Mouse (Mus musculus) forebrain, embryonic 13.5 days (tissue): ENCODE measurements around the gene Arih2. TPM values are rescaled to one million over a fixed set of nuclear protein-coding genes. Genes with fewer than 3 reads are reported as not detected.

Experiments used
- ATAC-seq: fragments of 200-750 bp; cut with Nextera tagmentation; 2 replicates; pipeline ENCODE4 v1.8.0; 2017
- H3K27ac ChIP-seq: fragments of 300-500 bp; sonication (generic); 2 replicates; pipeline ENCODE4 v1.5.1; 2015; ENCODE audit warnings: inconsistent platforms, mild to moderate bottlenecking, moderate library complexity
- H3K27me3 ChIP-seq: fragments of 300-500 bp; sonication (generic); 2 replicates; pipeline ENCODE4 v1.6.1; 2015; ENCODE audit warnings: mild to moderate bottlenecking, inconsistent platforms
- H3K36me3 ChIP-seq: fragments of 300-500 bp; sonication (generic); 2 replicates; pipeline ENCODE4 v1.6.1; 2015; ENCODE audit warnings: mild to moderate bottlenecking, inconsistent platforms; ENCODE audit not compliant: poor library complexity, severe bottlenecking
- H3K4me1 ChIP-seq: fragments of 300-500 bp; sonication (generic); 2 replicates; pipeline ENCODE4 v1.6.1; 2015; ENCODE audit warnings: inconsistent platforms
- H3K4me2 ChIP-seq: fragments of 300-500 bp; sonication (generic); 2 replicates; pipeline ENCODE4 v1.6.1; 2015; ENCODE audit warnings: inconsistent platforms, mild to moderate bottlenecking, moderate library complexity
- H3K4me3 ChIP-seq: fragments of 300-500 bp; sonication (generic); 2 replicates; pipeline ENCODE4 v1.5.1; 2015; ENCODE audit warnings: mild to moderate bottlenecking, inconsistent platforms
- H3K9ac ChIP-seq: fragments of 300-500 bp; sonication (generic); 2 replicates; pipeline ENCODE4 v1.6.1; 2015; ENCODE audit warnings: mild to moderate bottlenecking, inconsistent platforms
- H3K9me3 ChIP-seq: fragments of 300-500 bp; sonication (generic); replicated peaks from 2 replicates; pipeline ENCODE4 v1.6.1; 2016; ENCODE audit warnings: inconsistent platforms
- WGBS: fragments of 180-500 bp; shearing (Covaris S2); methylation state at CpG from one replicate; pipeline ENCODE4 v1.1.7; 2015; 5-methylcytosine and 5-hydroxymethylcytosine counted together
- polyA plus RNA-seq: library from polyadenylated mRNA; unstranded; fragments of >200 nt; fragmentation: Nextera tagmentation; extraction: Ambion mirVana; gene quantifications from 2 replicates; pipeline ENCODE4 v1.2.1, GENCODE M21; 2015

The Arih2 gene
- polyA plus RNA-seq, 1 experiment from 2014 or later: 55.9 TPM

DNA sequence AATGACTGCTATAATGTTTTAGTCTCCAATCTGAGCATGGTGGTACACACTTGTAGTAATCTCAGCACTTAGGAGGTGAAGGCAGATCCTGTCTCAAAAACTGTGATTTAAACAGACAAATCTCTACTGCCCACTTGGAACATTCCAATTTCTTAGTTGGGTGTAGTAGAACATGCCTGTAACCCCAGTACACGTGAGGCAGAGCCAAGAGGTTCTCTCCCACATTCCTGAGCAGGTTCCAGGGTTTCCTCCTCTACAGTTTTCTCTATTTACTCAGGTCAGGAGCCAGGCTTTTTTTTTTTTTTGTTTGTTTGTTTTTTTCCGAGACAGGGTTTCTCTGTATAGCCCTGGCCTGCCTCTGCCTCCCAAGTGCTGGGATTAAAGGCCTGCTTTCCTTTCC, 49.2 kb downstream of the Arih2 start:
- H3K4me3 ChIP-seq: no peak overlapping the region
- WGBS: 69% methylated on average over 2 of the region's 2 CpGs
- H3K4me2 ChIP-seq: no peak overlapping the region
- no peak overlapping the region for H3K27ac ChIP-seq
- H3K36me3 ChIP-seq: peaks cover 28% of the 10 kb centered on the region
- H3K9ac ChIP-seq: no peak overlapping the region
- ATAC-seq: no peak
- H3K9me3 ChIP-seq: no peaks in the 10 kb centered on the region
- H3K4me1 ChIP-seq: peaks cover 13% of the 10 kb centered on the region
- no peaks in the 10 kb centered on the region for H3K27me3 ChIP-seq

- ATAC-seq: no peak
- H3K9ac ChIP-seq: no peak overlapping the region
- H3K4me2 ChIP-seq: no peak overlapping the region
- no peak overlapping the region for H3K4me3 ChIP-seq
- no peaks in the 10 kb centered on the region for H3K27me3 ChIP-seq
- peaks cover 13% of the 10 kb centered on the region for H3K4me1 ChIP-seq
- no peaks in the 10 kb centered on the region for H3K9me3 ChIP-seq
- peaks cover 19% of the 10 kb centered on the region for H3K36me3 ChIP-seq
- WGBS: 79% methylated on average over 4 of the region's 4 CpGs
- no peak overlapping the region for H3K27ac ChIP-seq
These were observed 50.1 kb downstream of the Arih2 start for GRCm38 (mm10) chr9:108599021-108599566.

DNA sequence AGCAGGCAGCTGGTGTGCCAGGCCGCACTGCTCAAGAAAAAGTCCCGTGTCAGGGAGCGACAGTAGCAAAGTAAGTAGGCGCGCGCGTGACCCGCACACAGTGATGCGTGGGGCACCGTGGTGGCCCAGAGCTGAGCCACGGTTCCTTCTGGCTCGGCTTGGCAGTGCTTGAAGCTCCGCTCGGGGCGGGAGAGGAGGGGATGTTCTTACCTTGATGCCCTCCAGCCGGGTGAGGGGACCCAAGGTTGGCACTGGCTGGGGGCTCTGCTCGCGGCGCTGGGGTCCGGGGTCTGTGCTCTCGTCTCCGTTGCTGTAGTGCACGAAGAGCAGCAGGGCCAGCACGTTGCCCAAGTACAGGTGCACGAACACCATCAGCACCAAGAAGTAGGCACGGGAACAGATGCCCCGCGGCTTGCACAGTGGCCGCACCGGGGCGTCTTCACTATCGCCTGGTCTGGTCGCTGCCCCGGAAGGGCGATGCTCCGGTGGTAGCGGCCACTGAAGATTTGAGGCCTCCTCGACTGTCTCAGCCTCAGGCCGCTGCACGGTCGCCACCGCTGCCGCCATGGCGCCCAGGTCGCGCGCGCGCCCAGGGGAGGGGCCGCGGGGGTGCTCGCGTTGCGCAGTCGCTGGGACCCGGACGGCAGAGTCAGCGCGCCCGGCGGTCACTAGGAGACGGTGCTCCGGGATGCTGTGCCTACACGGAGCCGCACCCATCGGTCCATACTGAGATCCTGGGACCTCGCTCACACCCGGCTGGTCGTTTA, 52.0 kb downstream of the Arih2 start, which contains the start of gene P4htm:
P4htm (minus strand) TSS at position 670 of the 767 bp plus-strand sequence.
- peak within 1 kb of the TSS; percentile 89 for H3K4me2 ChIP-seq
- H3K9me3 ChIP-seq: no peaks in the 10 kb centered on the region
- peak; percentile 88 for ATAC-seq
- H3K4me1 ChIP-seq: peaks cover 13% of the 10 kb centered on the region
- H3K27me3 ChIP-seq: no peaks in the 10 kb centered on the region
- H3K36me3 ChIP-seq: peaks cover 10% of the 10 kb centered on the region; the same call in 1 of the 2 replicates
- 2% methylated on average over 69 of the region's 69 CpGs for WGBS
- H3K4me3 ChIP-seq: peak within 1 kb of the TSS; percentile 83
- H3K27ac ChIP-seq: peak within 1 kb of the TSS; percentile 70
- H3K9ac ChIP-seq: peak within 1 kb of the TSS; percentile 91

GRCm38 (mm10) chr9:108594354-108594753, 54.8 kb downstream of the Arih2 start:
- 88% methylated on average over 3 of the region's 3 CpGs for WGBS
- H3K4me2 ChIP-seq: no peak overlapping the region
- peaks cover 9% of the 10 kb centered on the region; the same call in 1 of the 2 replicates for H3K36me3 ChIP-seq
- no peak for ATAC-seq
- no peaks in the 10 kb centered on the region for H3K27me3 ChIP-seq
- no peak overlapping the region for H3K4me3 ChIP-seq
- H3K4me1 ChIP-seq: peaks cover 18% of the 10 kb centered on the region
- no peak overlapping the region for H3K9ac ChIP-seq
- no peak overlapping the region for H3K27ac ChIP-seq
- H3K9me3 ChIP-seq: no peaks in the 10 kb centered on the region

DNA sequence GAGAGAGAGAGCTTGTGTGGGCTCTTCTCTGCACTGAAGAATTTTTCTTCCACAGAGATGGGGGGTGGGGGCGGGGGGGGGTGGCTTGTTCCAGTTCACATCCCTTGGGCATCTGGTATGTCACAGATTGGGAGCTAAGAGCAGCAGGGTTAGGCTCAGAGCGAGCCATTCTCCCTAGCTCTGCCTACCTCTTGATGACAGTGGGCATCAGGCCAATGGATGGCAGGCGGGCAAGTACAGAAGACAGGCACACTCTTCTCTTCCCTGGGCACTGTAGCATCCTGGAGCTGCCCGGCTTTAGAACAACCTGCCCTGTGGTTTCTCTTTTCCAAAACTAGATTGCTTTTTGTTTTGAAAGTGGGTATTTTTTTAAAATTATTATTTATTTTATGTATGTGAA, 57.7 kb downstream of the Arih2 start:
- no peak overlapping the region for H3K4me2 ChIP-seq
- WGBS: 77% methylated on average over 4 of the region's 4 CpGs
- H3K36me3 ChIP-seq: peaks cover 9% of the 10 kb centered on the region; the same call in 1 of the 2 replicates
- H3K27me3 ChIP-seq: no peaks in the 10 kb centered on the region
- H3K27ac ChIP-seq: peak overlapping the region; percentile 40; the same call in 1 of the 2 replicates
- H3K4me3 ChIP-seq: no peak overlapping the region
- no peak for ATAC-seq
- peaks cover 40% of the 10 kb centered on the region for H3K4me1 ChIP-seq
- no peaks in the 10 kb centered on the region for H3K9me3 ChIP-seq
- H3K9ac ChIP-seq: no peak overlapping the region

DNA sequence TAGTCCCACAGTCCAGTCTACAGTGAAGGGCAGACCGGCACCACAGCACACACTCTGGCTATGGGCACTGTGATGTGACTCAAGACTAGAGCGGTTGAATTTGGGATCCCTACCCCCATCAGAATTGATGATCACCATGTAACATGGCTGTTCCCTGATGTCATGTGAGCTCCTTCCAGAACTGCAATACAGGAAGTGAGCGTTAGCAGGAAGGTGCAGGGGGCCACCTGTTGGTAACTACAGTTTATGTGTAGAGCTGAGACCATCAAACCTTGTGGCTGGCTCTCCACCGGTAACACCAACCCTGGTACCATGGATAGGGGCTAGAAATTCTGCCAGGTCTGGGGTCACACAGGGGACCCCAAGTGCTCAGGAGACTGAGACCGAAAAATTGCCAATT, 60.0 kb downstream of the Arih2 start:
- no peak overlapping the region for H3K4me2 ChIP-seq
- 69% methylated on average over 5 of the region's 5 CpGs for WGBS

DNA sequence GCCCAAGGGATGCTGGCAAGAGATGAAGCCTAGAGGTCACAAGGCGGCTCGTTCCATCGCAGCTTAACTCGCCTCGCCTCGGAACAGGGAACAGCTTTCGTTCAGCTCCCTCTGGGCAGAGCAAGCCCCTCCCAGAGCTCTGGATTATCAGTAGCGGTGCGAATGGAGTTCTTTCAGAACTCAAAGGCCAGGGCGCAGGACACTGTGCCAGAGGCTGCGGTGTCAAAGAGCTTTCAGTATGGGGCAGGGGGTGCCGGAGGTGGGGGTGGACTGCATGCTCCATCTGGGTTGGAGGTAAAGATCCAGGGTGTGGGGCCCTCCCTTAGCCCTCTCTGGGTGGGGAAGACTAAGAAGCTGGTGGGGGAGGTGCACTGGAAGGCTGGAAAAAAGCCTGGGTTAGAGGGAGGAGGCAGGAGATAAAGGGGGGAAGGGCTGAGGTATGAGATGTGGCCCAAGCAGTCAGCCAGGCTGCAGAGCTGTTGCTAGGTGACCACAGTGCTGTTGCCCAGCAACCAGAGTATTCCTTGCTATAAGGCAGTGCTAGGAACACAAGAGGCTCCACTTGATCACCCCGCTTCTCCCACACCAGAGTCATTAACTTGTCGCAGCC, 61.5 kb downstream of the Arih2 start:
- Histone ChIP-seq H3K4me2 (peak overlapping the region; percentile 58), H3K36me3 (0 out of 2 replicates have a peak, but pooled peaks cover under 1% of the 10 kb centered on the region), H3K9me3 (no peaks in the 10 kb centered on the region), H3K4me3 (peak overlapping the region; percentile 22), H3K4me1 (peaks cover 40% of the 10 kb centered on the region), H3K27ac (peak overlapping the region; percentile 97), H3K27me3 (no peaks in the 10 kb centered on the region), H3K9ac (peak overlapping the region; percentile 58)
- ATAC-seq: peak; percentile 98
- 0% methylated on average over 14 of the region's 14 CpGs for WGBS

More for the DNA sequence above, 60.0 kb downstream of the Arih2 start:
- H3K9ac ChIP-seq: no peak overlapping the region
- ATAC-seq: no peak
- peak overlapping the region; percentile 97 for H3K27ac ChIP-seq
- no peaks in the 10 kb centered on the region for H3K27me3 ChIP-seq
- H3K9me3 ChIP-seq: no peaks in the 10 kb centered on the region
- H3K4me3 ChIP-seq: no peak overlapping the region
- peaks cover 40% of the 10 kb centered on the region for H3K4me1 ChIP-seq
- peaks cover 9% of the 10 kb centered on the region; the same call in 1 of the 2 replicates for H3K36me3 ChIP-seq

- peak overlapping the region; percentile 72 for H3K9ac ChIP-seq
- peaks cover 38% of the 10 kb centered on the region for H3K36me3 ChIP-seq
- H3K27ac ChIP-seq: peak overlapping the region; percentile 95
- H3K27me3 ChIP-seq: no peaks in the 10 kb centered on the region
- H3K4me2 ChIP-seq: peak overlapping the region; percentile 88
- WGBS: 68% methylated on average over 5 of the region's 5 CpGs
- peaks cover 46% of the 10 kb centered on the region for H3K4me1 ChIP-seq
- ATAC-seq: no peak
- H3K9me3 ChIP-seq: no peaks in the 10 kb centered on the region
- peak overlapping the region; percentile 76 for H3K4me3 ChIP-seq
These were observed 69.9 kb downstream of the Arih2 start for GRCm38 (mm10) chr9:108579344-108579690.

- Histone ChIP-seq H3K27ac (peak within 1 kb of the TSS; percentile 95), H3K27me3 (no peaks in the 10 kb centered on the region), H3K36me3 (peaks cover 44% of the 10 kb centered on the region), H3K4me1 (peaks cover 51% of the 10 kb centered on the region), H3K4me3 (peak within 1 kb of the TSS; percentile 76), H3K4me2 (peak within 1 kb of the TSS; percentile 88), H3K9me3 (no peaks in the 10 kb centered on the region), H3K9ac (peak within 1 kb of the TSS; percentile 72)
- whole genome bisulfite sequencing: 3% methylated on average over 51 of the region's 51 CpGs
- ATAC-seq: peak; percentile 97
These were observed 70.4 kb downstream of the Arih2 start, which contains the start of gene Wdr6 for GRCm38 (mm10) chr9:108578545-108579343. Wdr6 (minus strand) TSS chr9:108578739.

DNA sequence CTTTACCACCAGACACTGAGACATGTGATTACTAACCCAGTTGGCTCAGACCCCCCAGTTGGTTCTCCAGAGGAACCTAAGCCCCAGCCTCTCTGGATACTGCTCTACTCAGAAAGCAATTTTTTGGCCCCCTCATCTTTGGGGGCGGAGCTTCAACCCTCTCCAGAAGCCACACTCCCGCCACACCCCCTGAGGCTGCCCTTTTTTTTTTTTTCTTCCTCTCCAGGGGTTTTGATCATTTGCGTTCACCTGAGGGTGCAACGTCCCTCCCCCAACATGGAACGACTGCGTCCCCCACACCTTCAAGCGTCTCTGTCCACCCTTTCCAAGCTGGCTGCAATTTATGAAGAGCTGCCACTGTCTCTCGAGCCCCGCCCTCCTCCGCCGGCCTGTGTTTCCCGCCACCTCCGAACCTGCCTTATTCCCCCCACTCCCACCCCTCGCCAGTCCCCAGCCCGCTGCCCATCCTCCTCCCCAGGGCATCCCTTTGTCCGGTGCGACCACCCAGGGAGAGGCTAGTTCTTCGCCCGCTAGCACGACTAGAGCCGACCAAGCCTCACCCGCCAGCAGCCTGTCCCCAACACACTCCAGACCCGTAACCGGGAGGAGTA, 71.1 kb downstream of the Arih2 start:
- whole genome bisulfite sequencing: under 1% methylated on average over 24 of the region's 24 CpGs
- H3K27me3 ChIP-seq: no peaks in the 10 kb centered on the region
- peak; percentile 26 for ATAC-seq
- H3K4me2 ChIP-seq: peak overlapping the region; percentile 88
- peak overlapping the region; percentile 76 for H3K4me3 ChIP-seq
- H3K4me1 ChIP-seq: peaks cover 55% of the 10 kb centered on the region
- H3K9ac ChIP-seq: peak overlapping the region; percentile 72
- peaks cover 51% of the 10 kb centered on the region for H3K36me3 ChIP-seq
- H3K9me3 ChIP-seq: no peaks in the 10 kb centered on the region
- peak overlapping the region; percentile 95 for H3K27ac ChIP-seq

- no peak for ATAC-seq
- H3K4me3 ChIP-seq: peak overlapping the region; percentile 76
- peak overlapping the region; percentile 88 for H3K4me2 ChIP-seq
- H3K4me1 ChIP-seq: peaks cover 55% of the 10 kb centered on the region
- H3K9me3 ChIP-seq: no peaks in the 10 kb centered on the region
- peaks cover 55% of the 10 kb centered on the region for H3K36me3 ChIP-seq
- H3K27ac ChIP-seq: no peak overlapping the region
- H3K9ac ChIP-seq: peak overlapping the region; percentile 72
- no peaks in the 10 kb centered on the region for H3K27me3 ChIP-seq
- WGBS: 43% methylated on average over 6 of the region's 6 CpGs
These were observed 72.2 kb downstream of the Arih2 start for GRCm38 (mm10) chr9:108577025-108577424.
